Mouse (Mus musculus) thymus, adult 2 months (tissue): ENCODE measurements around the gene Ttf2.
A peak's percentile ranks its signal among the peaks of the same experiment; 100 is the strongest.

ENCODE experiments used
- CTCF ChIP-seq: fragments of 200-500 bp; IDR thresholded peaks from 2 replicates; pipeline ENCODE4 v1.5.1; 2012; ENCODE audit warnings: mild to moderate bottlenecking, control low read depth, low read length, moderate library complexity, borderline replicate concordance; ENCODE audit not compliant: control insufficient read depth, poor library complexity, insufficient read depth; ENCODE audit errors: extremely low read depth
- POLR2A ChIP-seq: fragments of 200-500 bp; IDR thresholded peaks from 2 replicates; pipeline ENCODE4 v1.6.1; 2012; ENCODE audit warnings: mild to moderate bottlenecking, low read length, control low read depth, moderate library complexity; ENCODE audit not compliant: control insufficient read depth, poor library complexity, insufficient read depth; ENCODE audit errors: extremely low read depth

- TF ChIP-seq CTCF (peak; percentile 36; the same call in 1 of the 2 replicates), POLR2A (no peak)
Observed at GRCm38 (mm10) chr3:101003575-101004356, 34.3 kb upstream of the Ttf2 start.
